Mouse (Mus musculus) midbrain, embryonic 16.5 days (tissue): ENCODE results near the gene Ephb2. TPM values are rescaled to one million over a fixed set of nuclear protein-coding genes. Genes with fewer than 3 reads are reported as not detected.

Experiments used
- ATAC-seq: fragments of 200-750 bp; cut with Nextera tagmentation; 2 replicates; pipeline ENCODE4 v1.8.0; 2017; ENCODE audit warnings: moderate TSS enrichment
- H3K27ac ChIP-seq: fragments of 300-500 bp; sonication (generic); 2 replicates; pipeline ENCODE4 v1.5.1; 2014; ENCODE audit warnings: mild to moderate bottlenecking, low read length, mixed read lengths
- H3K27me3 ChIP-seq: fragments of 300-500 bp; sonication (generic); 2 replicates; pipeline ENCODE4 v1.6.1; 2014; ENCODE audit warnings: low read depth, low read length, mixed read lengths; ENCODE audit not compliant: control insufficient read depth, insufficient read depth
- H3K36me3 ChIP-seq: fragments of 300-500 bp; sonication (generic); 2 replicates; pipeline ENCODE4 v1.6.1; 2014; ENCODE audit warnings: mild to moderate bottlenecking, low read length, moderate library complexity, mixed read lengths; ENCODE audit not compliant: control insufficient read depth, insufficient read depth
- H3K4me1 ChIP-seq: fragments of 300-500 bp; sonication (generic); 2 replicates; pipeline ENCODE4 v1.6.1; 2014; ENCODE audit warnings: mild to moderate bottlenecking, low read length, mixed read lengths; ENCODE audit not compliant: control insufficient read depth, insufficient read depth
- H3K4me2 ChIP-seq: fragments of 300-500 bp; sonication (generic); 2 replicates; pipeline ENCODE4 v1.6.1; 2014; ENCODE audit warnings: mild to moderate bottlenecking, low read length, mixed read lengths
- H3K4me3 ChIP-seq: fragments of 300-500 bp; sonication (generic); 2 replicates; pipeline ENCODE4 v1.5.1; 2014; ENCODE audit warnings: low read depth, mild to moderate bottlenecking, low read length, moderate library complexity, mixed read lengths
- H3K9ac ChIP-seq: fragments of 300-500 bp; sonication (generic); 2 replicates; pipeline ENCODE4 v1.6.1; 2014; ENCODE audit warnings: low read depth, low read length, mixed read lengths
- H3K9me3 ChIP-seq: fragments of 300-500 bp; sonication (generic); replicated peaks from 2 replicates; pipeline ENCODE4 v1.6.1; 2014; ENCODE audit warnings: mild to moderate bottlenecking, low read length, mixed read lengths; ENCODE audit not compliant: control insufficient read depth, poor library complexity, severe bottlenecking
- WGBS: fragments of 180-500 bp; shearing (Covaris S2); extraction: QIAGEN DNeasy Blood & Tissue Kit; methylation state at CpG from one replicate; pipeline ENCODE4 v1.1.7; 2014; 5-methylcytosine and 5-hydroxymethylcytosine counted together
- polyA plus RNA-seq: library from polyadenylated mRNA; unstranded; fragments of >200 nt; fragmentation: Nextera tagmentation; extraction: Ambion mirVana; gene quantifications from 2 replicates; pipeline ENCODE4 v1.2.1, GENCODE M21; 2015

The Ephb2 gene
- polyA plus RNA-seq, 1 experiment from 2014 or later, result 13.1 TPM

DNA sequence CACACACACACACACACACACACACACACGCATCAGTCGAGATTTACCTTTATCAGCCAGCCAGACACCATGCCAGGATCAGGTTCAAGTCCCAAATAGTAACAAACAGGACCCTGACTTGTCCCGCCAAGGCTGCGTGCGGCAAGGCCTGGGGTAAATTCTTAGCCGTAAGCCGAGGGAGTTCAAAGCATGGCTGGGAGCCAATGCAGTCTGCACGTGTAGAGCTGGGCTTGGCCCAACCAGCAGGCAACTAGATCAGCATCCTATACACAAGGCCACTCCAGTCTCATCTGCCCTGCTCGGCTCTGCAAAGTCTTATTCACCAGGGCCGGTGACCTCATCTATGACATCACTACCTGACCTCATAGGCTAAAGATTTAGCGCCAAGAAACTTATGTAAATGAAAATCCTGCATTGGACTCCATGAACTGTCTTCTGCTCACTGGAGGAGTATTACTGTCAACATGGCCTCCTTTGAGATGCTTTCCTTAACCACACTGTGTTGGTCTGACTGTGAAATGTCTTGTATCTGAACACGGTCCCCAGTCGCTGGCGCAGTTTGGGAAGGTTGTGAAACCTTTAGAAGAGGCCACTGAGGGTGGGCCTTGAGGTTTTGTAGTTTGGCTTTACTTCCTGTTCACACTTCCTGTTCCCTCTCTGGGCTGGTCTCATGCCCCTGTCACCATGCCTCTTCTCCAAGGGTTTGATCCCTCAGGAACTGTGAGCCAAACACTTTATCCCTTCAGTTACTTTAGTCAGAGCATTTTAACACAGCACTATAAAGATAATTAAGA, 117.4 kb downstream of the Ephb2 start:
- H3K27me3 ChIP-seq, result no peaks in the 10 kb centered on the region
- H3K4me3 ChIP-seq, result no peak overlapping the region
- no peak overlapping the region for H3K27ac ChIP-seq
- no peak overlapping the region for H3K4me2 ChIP-seq
- 0 out of 2 replicates have a peak, but pooled peaks cover 2% of the 10 kb centered on the region for H3K36me3 ChIP-seq
- 80% methylated on average over 14 of the region's 14 CpGs for WGBS
- no peak for ATAC-seq
- H3K4me1 ChIP-seq, result peaks cover 22% of the 10 kb centered on the region
- H3K9ac ChIP-seq, result no peak overlapping the region
- H3K9me3 ChIP-seq, result no peaks in the 10 kb centered on the region

DNA sequence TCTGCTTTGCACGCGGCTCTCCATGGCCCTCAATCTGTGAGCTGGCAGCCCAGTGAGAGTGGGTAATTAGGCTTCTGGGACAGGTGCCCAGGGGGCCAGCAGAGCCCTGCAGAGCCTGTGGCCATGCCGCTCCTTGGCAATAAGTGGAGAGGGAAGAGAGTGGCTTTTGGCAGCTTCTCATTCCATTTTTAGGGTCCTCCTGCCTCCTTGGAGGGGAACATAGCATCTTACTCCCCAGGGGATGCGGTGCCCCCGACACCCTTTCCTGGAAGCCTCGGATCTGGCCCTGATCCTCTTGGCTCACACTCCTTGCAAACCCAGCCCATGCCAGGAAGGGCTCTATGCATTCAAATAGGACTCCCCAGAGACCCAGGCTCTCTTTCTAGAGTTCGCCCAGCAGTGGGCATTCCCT, 119.2 kb downstream of the Ephb2 start:
- ATAC-seq, result peak; percentile 52
- WGBS, result 63% methylated on average over 7 of the region's 7 CpGs
- 0 out of 2 replicates have a peak, but pooled peaks cover 2% of the 10 kb centered on the region for H3K36me3 ChIP-seq
- no peaks in the 10 kb centered on the region for H3K27me3 ChIP-seq
- peaks cover 14% of the 10 kb centered on the region for H3K4me1 ChIP-seq
- H3K4me3 ChIP-seq, result no peak overlapping the region
- H3K4me2 ChIP-seq, result no peak overlapping the region
- H3K9ac ChIP-seq, result no peak overlapping the region
- H3K27ac ChIP-seq, result peak overlapping the region; percentile 7
- no peaks in the 10 kb centered on the region for H3K9me3 ChIP-seq

DNA sequence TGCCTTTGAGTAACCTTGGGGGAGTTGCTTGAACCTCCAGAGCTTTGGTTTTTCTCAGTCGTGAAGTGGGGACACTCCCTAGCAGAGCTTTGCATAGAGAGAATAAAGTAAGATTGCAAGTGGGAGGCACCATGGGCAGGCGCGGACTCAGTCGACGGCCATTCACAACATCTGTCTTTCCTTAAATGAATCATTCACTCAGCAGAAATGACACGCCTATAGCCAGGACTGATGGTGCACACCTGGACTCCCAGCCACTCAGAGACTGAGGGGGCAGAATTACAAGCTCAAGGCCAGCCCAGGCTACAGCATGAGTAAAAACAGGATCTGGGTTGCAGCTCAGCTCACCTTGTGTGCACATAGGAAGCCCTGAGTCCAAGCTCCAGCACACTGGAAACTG, 121.3 kb downstream of the Ephb2 start:
- no peaks in the 10 kb centered on the region for H3K9me3 ChIP-seq
- no peak for ATAC-seq
- no peak overlapping the region for H3K9ac ChIP-seq
- WGBS, result 81% methylated on average over 6 of the region's 6 CpGs
- 0 out of 2 replicates have a peak, but pooled peaks cover 2% of the 10 kb centered on the region for H3K36me3 ChIP-seq
- no peak overlapping the region for H3K4me2 ChIP-seq
- no peaks in the 10 kb centered on the region for H3K27me3 ChIP-seq
- H3K27ac ChIP-seq, result no peak overlapping the region
- H3K4me3 ChIP-seq, result no peak overlapping the region
- H3K4me1 ChIP-seq, result peaks cover 17% of the 10 kb centered on the region

DNA sequence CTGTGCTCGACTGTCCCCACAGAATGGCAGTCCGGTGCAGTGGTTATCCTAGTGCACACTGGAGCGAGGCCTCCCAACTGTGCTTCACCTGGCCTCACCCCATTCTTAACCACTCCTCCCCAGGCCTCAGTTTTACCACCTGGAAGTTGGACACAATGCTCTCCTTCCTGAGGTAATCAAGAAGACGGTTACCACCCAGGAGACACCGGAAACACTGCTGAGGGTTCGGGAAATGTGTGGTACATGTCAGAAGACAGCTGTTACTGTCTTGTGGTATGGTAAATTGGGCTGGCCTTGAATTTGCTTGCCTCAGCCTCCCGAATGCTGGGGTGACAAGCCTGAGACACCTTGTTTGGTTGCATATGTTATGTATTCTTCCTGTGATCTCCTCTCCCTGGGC, 121.9 kb downstream of the Ephb2 start:
- H3K9me3 ChIP-seq, result no peaks in the 10 kb centered on the region
- no peaks in the 10 kb centered on the region for H3K36me3 ChIP-seq
- H3K4me1 ChIP-seq, result peaks cover 20% of the 10 kb centered on the region
- WGBS, result 94% methylated on average over 7 of the region's 7 CpGs
- no peak overlapping the region for H3K4me2 ChIP-seq
- no peak overlapping the region for H3K27ac ChIP-seq
- no peaks in the 10 kb centered on the region for H3K27me3 ChIP-seq
- H3K4me3 ChIP-seq, result no peak overlapping the region
- no peak overlapping the region for H3K9ac ChIP-seq
- ATAC-seq, result no peak

DNA sequence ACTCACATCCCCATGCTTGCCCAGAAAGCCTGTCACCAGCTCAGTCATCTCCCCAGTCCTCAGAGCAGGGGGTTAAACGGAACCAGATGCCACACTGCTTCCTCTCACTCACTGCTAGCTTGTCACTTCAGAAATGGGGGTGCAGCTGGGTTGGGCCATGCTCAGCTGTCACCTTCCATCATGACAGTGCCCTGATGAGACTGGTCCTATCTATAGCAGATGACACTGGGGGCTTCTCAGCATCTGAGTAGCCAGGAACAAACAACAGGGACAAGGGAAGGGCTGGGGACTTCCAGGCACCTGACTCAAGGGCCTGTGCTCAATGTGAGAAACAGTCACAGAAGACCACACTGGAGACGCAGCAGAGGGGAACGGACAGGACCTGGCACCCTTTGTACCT, 122.4 kb downstream of the Ephb2 start:
- Histone ChIP-seq H3K4me1 (peaks cover 23% of the 10 kb centered on the region), H3K36me3 (no peaks in the 10 kb centered on the region), H3K4me2 (no peak overlapping the region), H3K27me3 (no peaks in the 10 kb centered on the region), H3K9ac (no peak overlapping the region), H3K4me3 (no peak overlapping the region), H3K27ac (no peak overlapping the region), H3K9me3 (no peaks in the 10 kb centered on the region)
- no peak for ATAC-seq
- 75% methylated on average over 3 of the region's 3 CpGs for WGBS

DNA sequence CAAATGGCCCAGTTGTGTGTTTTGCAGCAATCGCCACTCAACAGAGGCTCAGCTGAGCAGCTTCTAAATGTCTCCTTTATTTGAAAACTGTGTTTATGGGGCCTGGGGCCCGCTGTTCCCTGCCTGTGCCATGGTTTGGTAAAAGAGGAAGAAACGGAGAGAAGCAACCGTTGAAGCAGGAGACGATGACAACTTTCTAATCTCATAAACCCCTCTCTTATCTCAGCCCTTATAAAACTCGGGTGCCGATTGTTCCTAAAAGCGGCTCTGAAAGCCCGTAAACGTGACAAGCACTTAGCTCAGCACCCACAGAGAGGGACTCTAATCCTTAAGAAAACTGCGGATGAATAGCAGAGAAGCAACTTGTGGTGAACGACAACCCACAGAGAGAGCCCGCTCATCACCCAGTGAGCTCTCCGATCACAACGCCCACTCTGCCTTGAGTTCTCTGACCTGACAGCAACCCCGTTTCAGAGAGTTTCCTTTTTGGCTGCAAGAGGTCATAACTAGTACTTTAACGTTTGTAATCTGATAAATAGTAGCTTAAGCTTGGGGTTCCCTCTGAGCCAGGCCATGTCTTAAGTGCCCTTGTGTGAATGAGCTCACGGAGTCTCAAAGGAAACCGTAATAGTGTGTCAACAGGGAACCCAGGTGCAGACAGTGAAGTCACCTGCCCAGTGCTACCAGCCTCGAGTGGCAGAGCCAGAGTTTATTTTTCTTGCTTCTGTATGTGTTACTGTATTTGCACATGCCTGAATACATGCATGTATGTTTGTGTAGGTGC, 123.6 kb downstream of the Ephb2 start:
- ATAC-seq, result no peak
- WGBS, result 30% methylated on average over 20 of the region's 20 CpGs
- Histone ChIP-seq H3K27ac (no peak overlapping the region), H3K4me2 (no peak overlapping the region), H3K9ac (no peak overlapping the region), H3K4me3 (no peak overlapping the region), H3K4me1 (peaks cover 23% of the 10 kb centered on the region), H3K9me3 (no peaks in the 10 kb centered on the region), H3K27me3 (no peaks in the 10 kb centered on the region), H3K36me3 (no peaks in the 10 kb centered on the region)

DNA sequence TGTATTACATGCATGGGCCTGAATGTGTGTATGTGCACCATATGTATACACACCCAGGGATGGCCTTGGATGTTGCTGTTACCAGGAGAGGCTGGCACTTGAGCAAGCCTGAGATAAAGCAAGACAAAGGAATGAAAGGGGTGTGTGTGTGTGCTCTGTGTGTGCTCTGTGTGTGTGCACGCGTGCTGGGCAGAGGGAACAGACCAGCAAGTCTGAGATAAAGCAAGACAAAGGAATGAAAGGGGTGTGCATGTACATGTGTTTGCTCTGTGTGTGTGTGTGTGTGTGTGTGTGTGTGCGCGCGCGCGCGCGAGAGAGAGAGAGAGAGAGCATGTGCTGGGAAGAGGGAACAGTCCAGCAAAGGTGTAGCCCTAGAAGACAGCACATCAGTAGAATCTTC, 125.4 kb downstream of the Ephb2 start:
- H3K4me3 ChIP-seq, result no peak overlapping the region
- no peaks in the 10 kb centered on the region for H3K36me3 ChIP-seq
- no peak overlapping the region for H3K4me2 ChIP-seq
- peaks cover 12% of the 10 kb centered on the region for H3K4me1 ChIP-seq
- WGBS, result 89% methylated on average over 9 of the region's 9 CpGs
- H3K27me3 ChIP-seq, result no peaks in the 10 kb centered on the region
- ATAC-seq, result no peak
- H3K27ac ChIP-seq, result no peak overlapping the region
- H3K9me3 ChIP-seq, result no peaks in the 10 kb centered on the region
- no peak overlapping the region for H3K9ac ChIP-seq

DNA sequence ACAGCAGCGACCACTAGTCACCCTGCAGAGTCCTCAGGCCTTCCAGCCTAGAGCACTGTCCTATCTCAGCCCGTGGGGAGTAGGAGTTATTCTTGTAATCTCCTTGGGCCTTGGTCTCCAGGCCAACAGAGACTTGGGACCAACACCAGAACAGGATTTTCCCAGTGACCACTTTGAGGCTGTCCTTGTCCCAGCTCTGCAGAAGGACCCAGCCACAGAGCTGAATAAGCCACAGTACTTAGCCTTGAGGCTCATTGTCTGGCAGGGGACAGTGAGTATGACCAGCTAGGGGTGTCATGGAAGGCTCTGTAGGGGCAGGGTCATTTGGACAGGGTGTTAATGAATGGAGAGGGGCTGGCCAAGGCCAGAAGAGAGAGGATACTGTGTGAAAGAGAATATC, 126.8 kb downstream of the Ephb2 start:
- Histone ChIP-seq H3K4me2 (no peak overlapping the region), H3K9me3 (no peaks in the 10 kb centered on the region), H3K9ac (no peak overlapping the region), H3K27ac (0 out of 2 replicates have a peak overlapping the region, but pooled peaks have one; percentile 14), H3K4me3 (no peak overlapping the region), H3K27me3 (no peaks in the 10 kb centered on the region), H3K4me1 (peaks cover 12% of the 10 kb centered on the region), H3K36me3 (no peaks in the 10 kb centered on the region)
- no peak for ATAC-seq
- WGBS, result 67% methylated on average over 2 of the region's 2 CpGs

DNA sequence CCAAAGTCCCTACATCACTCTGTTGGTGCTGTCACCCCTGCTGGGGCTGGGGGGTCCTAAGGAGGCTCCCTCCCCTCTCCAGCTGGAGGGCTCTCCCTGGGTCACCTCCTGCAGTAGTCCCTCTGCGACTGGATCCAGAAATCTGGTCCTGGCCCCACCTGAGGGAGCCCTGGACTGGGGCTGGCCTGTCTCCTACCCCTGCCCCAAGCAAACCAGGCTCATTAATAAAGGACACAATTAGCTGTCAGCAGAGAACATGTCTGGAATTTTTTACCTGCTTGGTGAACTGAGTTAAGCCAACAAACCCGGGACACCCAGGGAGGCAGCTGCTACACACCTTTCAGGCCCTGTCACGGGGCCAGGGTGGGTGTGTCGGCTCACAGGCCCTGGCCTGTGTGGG, 129.1 kb downstream of the Ephb2 start:
- H3K4me3 ChIP-seq, result no peak overlapping the region
- no peaks in the 10 kb centered on the region for H3K27me3 ChIP-seq
- WGBS, result 75% methylated on average over 4 of the region's 4 CpGs
- no peak overlapping the region for H3K9ac ChIP-seq
- peaks cover 10% of the 10 kb centered on the region for H3K4me1 ChIP-seq
- no peak for ATAC-seq
- H3K9me3 ChIP-seq, result no peaks in the 10 kb centered on the region
- no peak overlapping the region for H3K4me2 ChIP-seq
- no peak overlapping the region for H3K27ac ChIP-seq
- no peaks in the 10 kb centered on the region for H3K36me3 ChIP-seq
